Mouse (Mus musculus) bone marrow macrophage, adult 2 months (primary cell): ENCODE measurements around the gene Fuz. TPM values are rescaled to one million over a fixed set of nuclear protein-coding genes. Genes with fewer than 3 reads are reported as not detected.

Experiments used
- H3K27ac ChIP-seq: 2 replicates; pipeline ENCODE4 v1.5.1; 2012; ENCODE audit warnings: low read depth, low read length; ENCODE audit not compliant: insufficient read depth
- H3K4me1 ChIP-seq: 2 replicates; pipeline ENCODE4 v1.6.1; 2012; ENCODE audit warnings: low read length; ENCODE audit not compliant: control insufficient read depth, insufficient read depth
- H3K4me3 ChIP-seq: 2 replicates; pipeline ENCODE4 v1.5.1; 2012; ENCODE audit warnings: mild to moderate bottlenecking, low read length, moderate library complexity; ENCODE audit not compliant: insufficient read depth
- CTCF ChIP-seq: IDR thresholded peaks from 2 replicates; pipeline ENCODE4 v1.5.1; 2012; ENCODE audit warnings: low read depth, mild to moderate bottlenecking, low read length, moderate library complexity
- POLR2A ChIP-seq: IDR thresholded peaks from 2 replicates; pipeline ENCODE4 v1.6.1; 2012; ENCODE audit warnings: mild to moderate bottlenecking, low read depth, low read length, borderline replicate concordance
- polyA plus RNA-seq: library from polyadenylated mRNA; stranded (reverse); fragments of >200 nt; gene quantifications from 2 replicates; pipeline ENCODE4 v1.2.4, GENCODE M21; 2012; ENCODE audit not compliant: missing spikeins, insufficient read depth, insufficient read length

Fuz gene
- polyA plus RNA-seq, 1 experiment = 14.1 TPM

- Histone ChIP-seq H3K27ac (no peak overlapping the region), H3K4me3 (no peak overlapping the region), H3K4me1 (0 out of 2 replicates have a peak, but pooled peaks cover 4% of the 10 kb centered on the region)
- TF ChIP-seq POLR2A (no peak), CTCF (no peak)
Measured at GRCm38 (mm10) chr7:44900632-44901031, 4.8 kb downstream of the Fuz start.

GRCm38 (mm10) chr7:44901230-44901722, 5.4 kb downstream of the Fuz start:
- Histone ChIP-seq H3K4me3 (no peak overlapping the region), H3K27ac (no peak overlapping the region)
- TF ChIP-seq POLR2A (no peak), CTCF (no peak)

GRCm38 (mm10) chr7:44905430-44905829, 9.6 kb downstream of the Fuz start:
- no peak overlapping the region for H3K27ac ChIP-seq
- peaks cover 17% of the 10 kb centered on the region for H3K4me1 ChIP-seq
- TF ChIP-seq POLR2A (no peak), CTCF (no peak)
- no peak overlapping the region for H3K4me3 ChIP-seq

More at GRCm38 (mm10) chr7:44901230-44901722, 5.4 kb downstream of the Fuz start:
- 0 out of 2 replicates have a peak, but pooled peaks cover 4% of the 10 kb centered on the region for H3K4me1 ChIP-seq

- no peak overlapping the region for H3K4me3 ChIP-seq
- H3K27ac ChIP-seq = no peak overlapping the region
- peaks cover 17% of the 10 kb centered on the region for H3K4me1 ChIP-seq
- no peak for TF ChIP-seq POLR2A
Measured at GRCm38 (mm10) chr7:44908706-44909476, 13.0 kb downstream of the Fuz start.

- no peak overlapping the region for H3K27ac ChIP-seq
- no peak for TF ChIP-seq POLR2A
- no peak for TF ChIP-seq CTCF
Measured at GRCm38 (mm10) chr7:44914396-44914795, 18.5 kb downstream of the Fuz start.

GRCm38 (mm10) chr7:44915314-44915713, 19.4 kb downstream of the Fuz start:
- TF ChIP-seq POLR2A = no peak
- TF ChIP-seq CTCF = no peak
- Histone ChIP-seq H3K27ac (no peak overlapping the region), H3K4me1 (no peaks in the 10 kb centered on the region), H3K4me3 (no peak overlapping the region)

More at GRCm38 (mm10) chr7:44914396-44914795, 18.5 kb downstream of the Fuz start:
- H3K4me3 ChIP-seq = no peak overlapping the region
- H3K4me1 ChIP-seq = peaks cover 3% of the 10 kb centered on the region

- TF ChIP-seq POLR2A = no peak
- no peak for TF ChIP-seq CTCF
- H3K4me3 ChIP-seq = no peak overlapping the region
Measured at GRCm38 (mm10) chr7:44916191-44916590, 20.3 kb downstream of the Fuz start.

GRCm38 (mm10) chr7:44916881-44917280, 21.0 kb downstream of the Fuz start:
- Histone ChIP-seq H3K4me1 (no peaks in the 10 kb centered on the region), H3K4me3 (no peak overlapping the region), H3K27ac (no peak overlapping the region)
- TF ChIP-seq POLR2A (no peak), CTCF (no peak)

More at GRCm38 (mm10) chr7:44916191-44916590, 20.3 kb downstream of the Fuz start:
- Histone ChIP-seq H3K27ac (no peak overlapping the region), H3K4me1 (no peaks in the 10 kb centered on the region)

- no peak for TF ChIP-seq CTCF
- no peak for TF ChIP-seq POLR2A
- H3K4me3 ChIP-seq = no peak overlapping the region
- H3K4me1 ChIP-seq = no peaks in the 10 kb centered on the region
- no peak overlapping the region for H3K27ac ChIP-seq
Measured at GRCm38 (mm10) chr7:44918219-44918618, 22.3 kb downstream of the Fuz start.

GRCm38 (mm10) chr7:44919127-44919526, 23.2 kb downstream of the Fuz start:
- H3K4me3 ChIP-seq = no peak overlapping the region
- H3K27ac ChIP-seq = no peak overlapping the region
- no peaks in the 10 kb centered on the region for H3K4me1 ChIP-seq
- TF ChIP-seq CTCF = no peak
- TF ChIP-seq POLR2A = no peak
